19 mouse cellular contexts compared by ENCODE assay signal in the genomic region with DNA sequence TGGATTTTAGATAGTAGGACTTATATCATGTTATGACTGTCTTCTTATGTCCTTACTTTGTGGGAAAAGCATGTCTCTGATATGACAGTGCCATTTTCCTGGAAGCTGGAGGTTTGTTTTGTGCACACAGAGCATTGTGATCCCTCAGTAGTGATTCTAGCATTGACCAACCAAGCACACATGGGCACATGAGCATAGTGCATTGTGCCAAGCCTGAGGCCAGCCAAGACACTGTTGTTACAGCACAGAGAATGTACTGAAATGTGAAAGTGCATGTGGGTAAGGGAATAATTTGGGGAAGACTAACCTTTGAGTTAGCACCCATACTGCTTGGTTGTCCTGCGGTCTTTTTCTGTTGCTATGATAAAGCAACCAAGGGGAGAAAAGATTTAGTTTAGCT.
DNase-seq lines count a peak whose midpoint lies in the region; ATAC-seq and TF ChIP-seq lines count a peak whose summit lies in the region.
"Had no signal": no experiment of that assay in that cellular context is flagged by ENCODE, and none has a peak within 500 bp of the region (broad histone marks: within the 10 kb centered on the region; RNA-seq: fewer than 3 reads in every experiment).

No protein-coding gene starts in this region.

- 89% methylated on average over 1 of the region's 1 CpGs for WGBS in kidney, adult 2 months
- 100% methylated on average over 1 of the region's 1 CpGs for WGBS in midbrain, embryonic 13.5 days
- whole genome bisulfite sequencing in midbrain, embryonic 11.5 days: 96% methylated on average over 1 of the region's 1 CpGs
- WGBS in embryonic facial prominence, embryonic 10.5 days: 100% methylated on average over 1 of the region's 1 CpGs
- 86% methylated on average over 1 of the region's 1 CpGs for WGBS in neural tube, embryonic 15.5 days

- no peak for TF ChIP-seq CTCF in kidney, adult 2 months (conservative IDR thresholded peaks at IDR 0.05; ENCODE audit: insufficient read depth, insufficient read length, low read depth, low read length)

- H3K27me3 ChIP-seq in kidney, adult 2 months (replicated peaks; ENCODE audit: control insufficient read depth, insufficient read depth, low read length): no peaks in the 10 kb centered on the region
- no peaks in the 10 kb centered on the region for H3K27me3 ChIP-seq in midbrain, embryonic 13.5 days
- no peaks in the 10 kb centered on the region for H3K27me3 ChIP-seq in midbrain, embryonic 11.5 days (ENCODE audit: control insufficient read depth, insufficient read depth, low read length)
- no peaks in the 10 kb centered on the region for H3K27me3 ChIP-seq in embryonic facial prominence, embryonic 10.5 days (replicated peaks; ENCODE audit: low read depth, poor library complexity, severe bottlenecking)
- H3K27me3 ChIP-seq in neural tube, embryonic 15.5 days (replicated peaks): no peaks in the 10 kb centered on the region
- H3K27me3 ChIP-seq: heart, embryonic 15.5 days; limb, embryonic 13.5 days; liver, embryonic 15.5 days had no signal

- no peak overlapping the region for H3K4me2 ChIP-seq in midbrain, embryonic 13.5 days (replicated peaks)
- no peak overlapping the region for H3K4me2 ChIP-seq in midbrain, embryonic 11.5 days
- H3K4me2 ChIP-seq in neural tube, embryonic 15.5 days: no peak overlapping the region
- H3K4me2 ChIP-seq: heart, embryonic 15.5 days; limb, embryonic 13.5 days; liver, embryonic 15.5 days had no signal

- TF ChIP-seq POLR2A in kidney, adult 2 months (IDR thresholded peaks at IDR 0.05; ENCODE audit: low read depth, low read length): no peak

- DNase-seq in kidney, adult 2 months: peak; percentile 45
- no peak for DNase-seq in kidney, postnatal 10 days
- no peak for DNase-seq in midbrain, embryonic 11.5 days (ENCODE audit: low spot score, missing footprints)
- DNase-seq in embryonic facial prominence, embryonic 10.5 days (ENCODE audit: low spot score): no peak
- no peak for DNase-seq in urinary bladder, postnatal 4 days (ENCODE audit: low spot score in 2 of 2)
- DNase-seq: B cell, adult 2 months; cerebellum, adult 9-10 months; gastrocnemius, postnatal 36 days; heart, postnatal 4 days; thymus, postnatal 4 days had no signal

- H3K27ac ChIP-seq in kidney, adult 2 months (ENCODE audit: insufficient read depth, low read depth, low read length): no peak overlapping the region
- H3K27ac ChIP-seq in midbrain, embryonic 13.5 days: 0 out of 2 replicates have a peak overlapping the region, but pooled peaks have one; percentile 19
- H3K27ac ChIP-seq in midbrain, embryonic 11.5 days (ENCODE audit: low read depth, low read length): no peak overlapping the region
- H3K27ac ChIP-seq in embryonic facial prominence, embryonic 10.5 days (replicated peaks): peak overlapping the region; percentile 24
- 0 out of 2 replicates have a peak overlapping the region, but pooled peaks have one; percentile 15 for H3K27ac ChIP-seq in neural tube, embryonic 15.5 days (replicated peaks)
- H3K27ac ChIP-seq: heart, embryonic 15.5 days; limb, embryonic 13.5 days; liver, embryonic 15.5 days; midbrain, embryonic 10.5 days had no signal

- H3K4me1 ChIP-seq in kidney, adult 2 months (ENCODE audit: control insufficient read depth, insufficient read depth, low read length): peaks cover 10% of the 10 kb centered on the region; the same call in 1 of the 2 replicates
- H3K4me1 ChIP-seq in midbrain, embryonic 13.5 days (replicated peaks): peaks cover 40% of the 10 kb centered on the region
- peaks cover 3% of the 10 kb centered on the region; the same call in 1 of the 2 replicates for H3K4me1 ChIP-seq in midbrain, embryonic 11.5 days (ENCODE audit: control insufficient read depth, insufficient read depth, low read length)
- peaks cover 43% of the 10 kb centered on the region for H3K4me1 ChIP-seq in embryonic facial prominence, embryonic 10.5 days
- peaks cover 47% of the 10 kb centered on the region for H3K4me1 ChIP-seq in neural tube, embryonic 15.5 days
- H3K4me1 ChIP-seq: liver, embryonic 15.5 days had no signal

- H3K36me3 ChIP-seq in kidney, adult 2 months (ENCODE audit: control insufficient read depth, insufficient read depth, low read length): no peaks in the 10 kb centered on the region
- 0 out of 2 replicates have a peak, but pooled peaks cover 4% of the 10 kb centered on the region for H3K36me3 ChIP-seq in midbrain, embryonic 13.5 days
- no peaks in the 10 kb centered on the region for H3K36me3 ChIP-seq in midbrain, embryonic 11.5 days (ENCODE audit: control insufficient read depth, insufficient read depth, low read length)
- H3K36me3 ChIP-seq in embryonic facial prominence, embryonic 10.5 days (replicated peaks): peaks cover 8% of the 10 kb centered on the region
- no peaks in the 10 kb centered on the region for H3K36me3 ChIP-seq in neural tube, embryonic 15.5 days
- H3K36me3 ChIP-seq: limb, embryonic 13.5 days had no signal

- no peak overlapping the region for H3K9ac ChIP-seq in midbrain, embryonic 13.5 days (replicated peaks)
- no peak overlapping the region for H3K9ac ChIP-seq in midbrain, embryonic 11.5 days (ENCODE audit: low read length)
- no peak overlapping the region for H3K9ac ChIP-seq in neural tube, embryonic 15.5 days (replicated peaks)
- H3K9ac ChIP-seq: heart, embryonic 15.5 days; limb, embryonic 13.5 days; liver, embryonic 15.5 days had no signal

- ATAC-seq in midbrain, embryonic 13.5 days: no peak
- ATAC-seq in midbrain, embryonic 11.5 days (ENCODE audit: low FRiP score): no peak
- no peak for ATAC-seq in neural tube, embryonic 15.5 days (ENCODE audit: low FRiP score)
- ATAC-seq: forebrain, embryonic 16.5 days; hindbrain, embryonic 16.5 days; intestine, postnatal 0 days had no signal

- H3K9me3 ChIP-seq in midbrain, embryonic 13.5 days: no peaks in the 10 kb centered on the region
- H3K9me3 ChIP-seq in midbrain, embryonic 11.5 days (ENCODE audit: control insufficient read depth, low read length): no peaks in the 10 kb centered on the region
- no peaks in the 10 kb centered on the region for H3K9me3 ChIP-seq in embryonic facial prominence, embryonic 10.5 days
- H3K9me3 ChIP-seq in neural tube, embryonic 15.5 days (replicated peaks): no peaks in the 10 kb centered on the region
- H3K9me3 ChIP-seq: heart, embryonic 15.5 days; limb, embryonic 13.5 days; liver, embryonic 15.5 days; midbrain, embryonic 10.5 days had no signal

- no peak overlapping the region for H3K4me3 ChIP-seq in kidney, adult 2 months (ENCODE audit: insufficient read depth, low read depth, low read length)
- H3K4me3 ChIP-seq in midbrain, embryonic 13.5 days (replicated peaks): no peak overlapping the region
- no peak overlapping the region for H3K4me3 ChIP-seq in midbrain, embryonic 11.5 days (ENCODE audit: low read depth, low read length)
- no peak overlapping the region for H3K4me3 ChIP-seq in embryonic facial prominence, embryonic 10.5 days
- H3K4me3 ChIP-seq in neural tube, embryonic 15.5 days (replicated peaks): no peak overlapping the region
- H3K4me3 ChIP-seq: heart, embryonic 15.5 days; limb, embryonic 13.5 days; liver, embryonic 15.5 days; midbrain, embryonic 10.5 days had no signal

Comparison
In these comparisons a context has a peak if more than half of its experiments do, and no peak if none do; other contexts are left out.
1. H3K27ac ChIP-seq: peak in midbrain, embryonic 13.5 days (single experiment), embryonic facial prominence, embryonic 10.5 days (single experiment) and neural tube, embryonic 15.5 days (single experiment); none in kidney, adult 2 months (single experiment) and midbrain, embryonic 11.5 days (single experiment).